Mouse (Mus musculus): Measurements from ENCODE around the gene Rgl1.

Rgl1 gene

GRCm38 (mm10) chr1:152514256-152514655, 251.9 kb downstream of the Rgl1 start:
- in situ Hi-C loops (cut with MboI), result no loop called here

DNA sequence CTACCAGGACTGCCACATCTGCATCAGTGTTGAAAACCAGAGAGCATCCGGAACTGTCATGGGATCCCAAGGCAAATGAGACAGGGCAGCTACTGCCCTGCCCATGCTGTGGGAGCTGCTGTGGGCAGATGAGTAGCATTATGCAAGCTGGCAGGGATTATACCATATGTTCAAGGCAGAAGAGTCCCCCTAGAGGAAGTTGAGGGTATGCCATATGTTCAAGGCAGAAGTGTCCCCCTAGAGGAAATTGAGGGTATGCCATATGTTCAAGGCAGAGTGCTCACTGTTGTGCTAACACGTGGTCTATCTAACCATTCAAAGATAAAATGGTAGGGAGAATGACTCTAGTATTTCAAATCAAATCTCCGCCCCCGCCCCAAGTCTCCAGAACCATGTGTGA, 254.9 kb downstream of the Rgl1 start:
- in situ Hi-C loops (cut with MboI), result no loop called here

DNA sequence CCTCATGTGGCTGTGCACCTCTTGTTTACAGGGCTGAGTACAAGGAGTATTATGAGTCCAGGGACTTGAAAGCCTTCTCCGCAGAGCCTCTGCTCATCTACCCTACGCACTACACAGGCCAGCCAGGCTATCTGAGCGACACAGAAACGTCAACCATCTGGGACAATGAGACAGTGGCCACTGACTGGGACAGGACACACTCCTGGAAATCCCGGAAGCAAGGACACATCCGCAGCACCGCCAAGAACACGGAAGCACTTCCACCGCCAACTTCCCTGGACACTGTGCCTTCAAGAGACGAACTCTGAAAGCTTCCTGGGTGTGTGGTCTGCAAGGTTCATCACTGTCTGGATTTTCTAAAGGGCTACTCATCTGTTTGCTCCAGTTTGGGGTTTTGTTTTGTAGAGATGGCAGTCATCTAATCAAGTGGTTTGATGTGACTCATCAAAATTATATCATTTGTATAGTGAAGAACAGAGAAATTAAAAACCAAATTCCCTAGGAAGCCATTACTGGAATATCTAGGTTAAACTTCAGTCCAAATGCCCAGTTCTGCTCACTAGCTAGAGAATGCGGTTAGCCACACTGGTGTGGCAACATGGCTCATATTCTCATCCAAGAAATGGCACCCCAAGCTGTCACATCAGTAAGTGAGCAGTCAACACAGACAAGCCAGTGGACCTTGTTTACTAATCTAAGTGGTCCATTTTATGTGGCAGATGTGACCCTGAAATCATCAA, 257.5 kb downstream of the Rgl1 start:
- in situ Hi-C loops (cut with MboI), result no loop called here

DNA sequence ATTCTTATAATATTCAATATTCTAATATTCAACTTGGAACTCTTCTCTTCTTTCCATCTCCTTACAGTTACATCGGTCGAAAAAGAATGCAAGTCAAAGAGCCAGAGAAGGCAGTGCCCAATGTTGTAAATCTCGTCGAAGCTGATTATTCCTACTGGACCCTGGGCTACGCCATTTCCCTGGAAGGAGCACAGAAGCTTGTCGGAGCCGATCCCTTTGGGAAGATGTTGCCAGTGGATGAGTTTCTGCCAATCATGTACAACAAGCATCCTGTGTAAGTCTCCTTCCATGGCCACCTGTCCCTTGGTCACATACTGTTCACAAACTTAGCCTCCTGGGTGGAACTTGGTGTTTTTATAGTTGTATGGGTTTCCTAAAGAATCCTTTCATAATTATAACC, 259.4 kb downstream of the Rgl1 start:
- in situ Hi-C loops (cut with MboI), result no loop called here

- in situ Hi-C loops (cut with MboI), result no loop called here
These were observed 260.0 kb downstream of the Rgl1 start for GRCm38 (mm10) chr1:152506175-152506574.

- in situ Hi-C loops (cut with MboI), result no loop called here
These were observed 266.3 kb downstream of the Rgl1 start for GRCm38 (mm10) chr1:152499802-152500201.

GRCm38 (mm10) chr1:152497581-152497980, 268.6 kb downstream of the Rgl1 start:
- in situ Hi-C loops (cut with MboI), result no loop called here

DNA sequence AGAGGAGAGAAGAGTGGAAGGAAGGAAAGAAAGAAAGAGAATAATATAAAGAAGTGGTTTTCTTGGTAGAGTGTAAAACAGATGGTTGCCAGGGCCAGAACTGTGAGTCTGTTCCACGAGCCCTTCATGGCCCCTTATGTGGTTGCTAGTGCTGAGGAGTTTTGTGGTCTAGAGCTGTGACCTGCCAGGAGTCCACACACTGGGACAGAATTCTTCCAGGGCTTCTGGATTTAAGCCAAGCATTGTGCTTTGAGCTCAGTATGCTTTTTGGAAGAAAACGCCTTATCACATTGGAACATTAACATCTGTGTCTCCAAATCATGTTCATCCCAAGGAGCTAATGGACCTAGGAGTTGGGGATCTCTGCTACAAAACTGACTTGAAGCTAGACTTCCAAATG, 269.3 kb downstream of the Rgl1 start:
- in situ Hi-C loops (cut with MboI), result no loop called here

DNA sequence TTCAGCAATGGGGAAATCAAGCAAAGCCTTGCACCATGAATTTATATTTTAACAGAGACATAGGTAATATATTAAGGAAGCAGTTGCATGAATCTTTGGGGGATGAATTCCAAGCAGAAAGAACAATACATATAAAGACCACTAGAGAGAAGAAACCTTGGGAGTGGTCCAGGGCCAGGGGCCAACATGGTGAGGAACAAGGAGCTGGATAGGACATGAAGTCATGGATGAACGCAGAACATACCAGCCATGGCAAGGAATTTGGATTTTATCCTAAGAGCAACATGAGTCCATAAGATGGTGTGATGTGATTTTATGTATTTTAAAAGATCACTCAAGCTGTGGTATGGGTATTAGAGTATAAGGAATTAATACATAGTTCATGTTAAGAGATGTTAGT, 273.9 kb downstream of the Rgl1 start:
- in situ Hi-C loops (cut with MboI), result no loop called here

DNA sequence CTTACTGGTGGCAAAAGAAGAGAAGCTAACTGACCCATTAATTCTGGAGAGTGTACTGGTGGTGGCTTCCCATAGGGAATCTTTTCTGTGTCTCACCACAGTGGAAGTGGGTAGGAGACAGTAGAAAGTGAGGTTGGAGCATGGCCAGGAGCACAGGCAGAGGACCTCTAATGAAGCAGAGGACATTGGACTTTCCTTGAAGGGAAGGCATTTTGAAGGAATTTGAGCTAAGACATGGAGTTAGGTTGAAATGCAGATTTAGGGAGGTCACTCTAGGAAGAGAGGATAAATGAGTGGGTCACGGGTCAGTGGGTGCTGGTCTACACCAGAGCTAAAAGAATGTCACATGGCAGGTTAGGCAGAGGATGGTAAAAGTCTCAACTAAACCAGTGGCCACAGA, 275.3 kb downstream of the Rgl1 start:
- in situ Hi-C loops (cut with MboI), result no loop called here

- in situ Hi-C loops (cut with MboI), result no loop called here
These were observed 290.0 kb downstream of the Rgl1 start for GRCm38 (mm10) chr1:152476126-152476525.

- in situ Hi-C loops (cut with MboI), result no loop called here
These were observed 297.7 kb downstream of the Rgl1 start for GRCm38 (mm10) chr1:152468443-152468842.

All from mature B cell (primary cell).